Mouse (Mus musculus): ENCODE results near the gene Vldlr.

GRCm38 (mm10) chr19:27260102-27260501, 43.8 kb downstream of the Vldlr start:
- no peak for TF ChIP-seq POLR2A (IDR thresholded peaks at IDR 0.05; ENCODE audit: borderline replicate concordance, extremely low read depth, low read depth, low read length)
- TF ChIP-seq CTCF (IDR thresholded peaks at IDR 0.05; ENCODE audit: insufficient read depth, low read length), result no peak
